In the genomic region with DNA sequence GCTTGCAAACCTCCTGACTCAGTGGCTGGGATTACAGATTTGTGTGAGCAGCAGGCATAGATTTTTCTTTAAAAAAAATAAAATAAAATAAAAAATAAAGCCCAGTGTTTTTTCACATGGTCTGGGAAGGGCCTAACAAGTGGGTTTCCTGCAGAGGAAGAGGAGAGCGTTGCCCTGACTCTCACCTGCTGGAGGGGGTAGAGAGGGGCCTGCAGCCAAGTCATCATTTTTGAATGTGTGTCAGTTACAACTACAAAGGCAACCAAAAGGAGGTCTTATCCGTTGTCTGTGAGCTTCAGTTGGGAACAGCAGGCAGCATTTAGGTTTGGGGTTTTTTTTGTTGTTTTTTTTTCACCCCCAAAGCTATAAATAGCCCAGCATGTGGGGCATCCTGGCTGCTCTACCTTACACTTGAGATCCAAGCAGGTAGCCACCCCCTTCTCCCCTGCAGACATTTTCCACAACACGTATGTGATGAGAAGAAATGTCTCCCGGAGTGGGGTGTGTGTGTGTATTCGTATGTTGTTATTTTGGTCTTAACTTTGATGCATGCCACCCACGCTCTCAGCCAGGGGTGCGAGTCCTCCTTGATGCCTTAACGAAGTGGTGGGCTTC, we compare ENCODE assay signal across 36 mouse cellular contexts.
DNase-seq lines count a peak whose midpoint lies in the region; ATAC-seq lines count a peak whose summit lies in the region.
"Had no signal": no experiment of that assay in that cellular context is flagged by ENCODE, and none has a peak within 500 bp of the region (broad histone marks: within the 10 kb centered on the region; RNA-seq: fewer than 3 reads in every experiment).

No protein-coding gene starts in this region.

- H3K36me3 ChIP-seq in limb, embryonic 10.5 days: no peaks in the 10 kb centered on the region
- H3K36me3 ChIP-seq: embryonic facial prominence, embryonic 10.5 days; embryonic facial prominence, embryonic 15.5 days; forebrain, embryonic 12.5 days; heart, embryonic 12.5 days; hindbrain, embryonic 15.5 days; limb, embryonic 15.5 days; liver, embryonic 13.5 days; midbrain, embryonic 10.5 days; neural tube, embryonic 12.5 days had no signal

- H3K4me3 ChIP-seq in limb, embryonic 10.5 days: no peak overlapping the region
- H3K4me3 ChIP-seq: embryonic facial prominence, embryonic 10.5 days; embryonic facial prominence, embryonic 15.5 days; forebrain, embryonic 12.5 days; heart, embryonic 12.5 days; hindbrain, embryonic 15.5 days; limb, embryonic 15.5 days; liver, embryonic 13.5 days; midbrain, embryonic 10.5 days; neural tube, embryonic 12.5 days had no signal

- H3K27me3 ChIP-seq in limb, embryonic 10.5 days (ENCODE audit: low read depth, poor library complexity, severe bottlenecking): no peaks in the 10 kb centered on the region
- H3K27me3 ChIP-seq: embryonic facial prominence, embryonic 15.5 days; forebrain, embryonic 12.5 days; heart, embryonic 12.5 days; hindbrain, embryonic 15.5 days; limb, embryonic 15.5 days; liver, embryonic 13.5 days; neural tube, embryonic 12.5 days had no signal

- no peak overlapping the region for H3K27ac ChIP-seq in limb, embryonic 10.5 days
- H3K27ac ChIP-seq: embryonic facial prominence, embryonic 10.5 days; embryonic facial prominence, embryonic 15.5 days; forebrain, embryonic 12.5 days; hindbrain, embryonic 15.5 days; kidney, postnatal 0 days; limb, embryonic 15.5 days; liver, embryonic 13.5 days; midbrain, embryonic 10.5 days; neural tube, embryonic 12.5 days had no signal

- H3K9me3 ChIP-seq in limb, embryonic 10.5 days (replicated peaks): no peaks in the 10 kb centered on the region
- H3K9me3 ChIP-seq: embryonic facial prominence, embryonic 10.5 days; embryonic facial prominence, embryonic 15.5 days; forebrain, embryonic 12.5 days; heart, embryonic 12.5 days; hindbrain, embryonic 15.5 days; limb, embryonic 15.5 days; liver, embryonic 13.5 days; midbrain, embryonic 10.5 days; neural tube, embryonic 12.5 days had no signal

- peak; percentile 13 for ATAC-seq in CD4-positive, CD25-positive, alpha-beta regulatory T cell, adult 4 months
- no peak for ATAC-seq in granulocyte monocyte progenitor cell, adult 5-6 weeks (replicated peaks; ENCODE audit: poor library complexity, severe bottlenecking)
- ATAC-seq: forebrain, postnatal 0 days; intestine, embryonic 16.5 days; lung, postnatal 0 days; midbrain, embryonic 16.5 days had no signal

- peaks cover 4% of the 10 kb centered on the region for H3K4me1 ChIP-seq in limb, embryonic 10.5 days
- H3K4me1 ChIP-seq: forebrain, embryonic 12.5 days; liver, embryonic 13.5 days; neural tube, embryonic 12.5 days had no signal

- WGBS in limb, embryonic 10.5 days: 66% methylated on average over 8 of the region's 8 CpGs

- DNase-seq in induced T-regulatory cell, adult 2 months (ENCODE audit: low read depth): peak; percentile 74
- DNase-seq in thymus, postnatal 0 days (ENCODE audit: low spot score): peak; percentile 91
- DNase-seq in thymus, postnatal 4 days: peak; percentile 70
- DNase-seq in lung, postnatal 25 days (ENCODE audit: low spot score): no peak
- DNase-seq in limb, embryonic 10.5 days (ENCODE audit: low spot score): no peak
- DNase-seq: adrenal gland, adult 2 months; adrenal gland, postnatal 36 days; B cell, adult 2 months; cerebellum, adult 2 months; cerebellum, postnatal 14 days; forebrain, postnatal 0 days; gastrocnemius, postnatal 10 days; heart, adult 18-20 months; heart, postnatal 10 days; kidney, adult 8-10 months; kidney, postnatal 4 days; layer of hippocampus, postnatal 36 days; left cerebral cortex, postnatal 4 days; liver, embryonic 13.5 days; lung, adult 18-20 months; right cerebral cortex, adult 18-20 months; spleen, adult 18-20 months had no signal

Comparison
In these comparisons a context has a peak if more than half of its experiments do, and no peak if none do; other contexts are left out.
1. DNase-seq: peak in induced T-regulatory cell, adult 2 months (single experiment), thymus, postnatal 0 days (single experiment) and thymus, postnatal 4 days (single experiment); none in lung, postnatal 25 days (single experiment) and limb, embryonic 10.5 days (single experiment).